Comparison of ENCODE assay signal across 10 mouse cellular contexts in genomic region chr4:133563123-133563571, GRCm38 (mm10). TPM values are rescaled to one million over a fixed set of nuclear protein-coding genes. Genes with fewer than 3 reads are reported as not detected.
A peak's percentile ranks its signal among the peaks of the same experiment; 100 is the strongest.
DNase-seq lines count a peak whose midpoint lies in the region; ATAC-seq and TF ChIP-seq lines count a peak whose summit lies in the region.
"Had no signal": no experiment of that assay in that cellular context is flagged by ENCODE, and none has a peak within 500 bp of the region (broad histone marks: within the 10 kb centered on the region; RNA-seq: fewer than 3 reads in every experiment).

No protein-coding gene starts in this region.

- TF ChIP-seq POLR2A in heart, adult 2 months (IDR thresholded peaks at IDR 0.05; ENCODE audit: insufficient read depth, low read depth, low read length) = 0 out of 2 replicates have a peak, but pooled peaks have one; percentile 32

- H3K4me3 ChIP-seq in heart, adult 2 months = no peak overlapping the region
- no peak overlapping the region for H3K4me3 ChIP-seq in heart, embryonic 11.5 days (ENCODE audit: low read depth, low read length)
- H3K4me3 ChIP-seq in E14TG2a.4 (replicated peaks; ENCODE audit: low read length) = peak overlapping the region; percentile 20; the same call in 1 of the 2 replicates
- H3K4me3 ChIP-seq in embryonic facial prominence, embryonic 10.5 days = no peak overlapping the region
- H3K4me3 ChIP-seq: limb, embryonic 12.5 days had no signal

- H3K36me3 ChIP-seq in heart, adult 2 months (ENCODE audit: control insufficient read depth, insufficient read depth, low read length) = no peaks in the 10 kb centered on the region
- no peaks in the 10 kb centered on the region for H3K36me3 ChIP-seq in heart, embryonic 11.5 days (ENCODE audit: control insufficient read depth, insufficient read depth, low read length)
- H3K36me3 ChIP-seq in E14TG2a.4 (ENCODE audit: insufficient read depth, low read length) = no peaks in the 10 kb centered on the region
- H3K36me3 ChIP-seq in embryonic facial prominence, embryonic 10.5 days (replicated peaks) = no peaks in the 10 kb centered on the region
- H3K36me3 ChIP-seq: limb, embryonic 12.5 days had no signal

- no peaks in the 10 kb centered on the region for H3K27me3 ChIP-seq in heart, adult 2 months (ENCODE audit: control insufficient read depth, insufficient read depth, low read length)
- H3K27me3 ChIP-seq in heart, embryonic 11.5 days (ENCODE audit: control insufficient read depth, insufficient read depth, low read length) = no peaks in the 10 kb centered on the region
- H3K27me3 ChIP-seq in E14TG2a.4 (ENCODE audit: insufficient read depth, low read length) = no peaks in the 10 kb centered on the region
- H3K27me3 ChIP-seq in embryonic facial prominence, embryonic 10.5 days (replicated peaks; ENCODE audit: low read depth, poor library complexity, severe bottlenecking) = no peaks in the 10 kb centered on the region
- H3K27me3 ChIP-seq: limb, embryonic 12.5 days had no signal

- no peaks in the 10 kb centered on the region for H3K4me1 ChIP-seq in heart, adult 2 months (ENCODE audit: control insufficient read depth, insufficient read depth, low read length)
- H3K4me1 ChIP-seq in heart, embryonic 11.5 days (ENCODE audit: control insufficient read depth, insufficient read depth, low read length) = no peaks in the 10 kb centered on the region
- H3K4me1 ChIP-seq in E14TG2a.4 (replicated peaks; ENCODE audit: low read depth, low read length) = peaks cover 28% of the 10 kb centered on the region
- H3K4me1 ChIP-seq in embryonic facial prominence, embryonic 10.5 days = no peaks in the 10 kb centered on the region
- H3K4me1 ChIP-seq: limb, embryonic 12.5 days had no signal

- WGBS in heart, adult 2 months = 35% methylated on average over 11 of the region's 11 CpGs
- 68% methylated on average over 11 of the region's 11 CpGs for WGBS in heart, embryonic 11.5 days (ENCODE audit: insufficient replicate concordance)
- WGBS in embryonic facial prominence, embryonic 10.5 days = 82% methylated on average over 11 of the region's 11 CpGs

- no peaks in the 10 kb centered on the region for H3K9me3 ChIP-seq in heart, embryonic 11.5 days (replicated peaks; ENCODE audit: control insufficient read depth, low read length)
- no peaks in the 10 kb centered on the region for H3K9me3 ChIP-seq in E14TG2a.4 (ENCODE audit: low read length)
- peaks cover 5% of the 10 kb centered on the region; the same call in 1 of the 2 replicates for H3K9me3 ChIP-seq in embryonic facial prominence, embryonic 10.5 days

- peak overlapping the region; percentile 81 for H3K27ac ChIP-seq in heart, adult 2 months
- H3K27ac ChIP-seq in heart, embryonic 11.5 days (ENCODE audit: low read depth, low read length) = no peak overlapping the region
- H3K27ac ChIP-seq in embryonic facial prominence, embryonic 10.5 days (replicated peaks) = no peak overlapping the region
- H3K27ac ChIP-seq: limb, embryonic 12.5 days had no signal

- no peaks in the 10 kb centered on the region for H3K79me2 ChIP-seq in heart, adult 2 months (replicated peaks; ENCODE audit: control insufficient read depth, insufficient read depth, low read length)

- peak; percentile 87 for TF ChIP-seq EP300 in heart, adult 2 months (IDR thresholded peaks at IDR 0.05; ENCODE audit: insufficient read depth, low read depth, low read length)

- no peak overlapping the region for H3K4me2 ChIP-seq in heart, embryonic 11.5 days
- H3K4me2 ChIP-seq: limb, embryonic 12.5 days had no signal

- ATAC-seq in heart, embryonic 11.5 days (replicated peaks; ENCODE audit: insufficient number of reproducible peaks, low FRiP score, low TSS enrichment) = no peak
- no peak for ATAC-seq in CD4-positive, CD25-positive, alpha-beta regulatory T cell, adult 4 months
- no peak for ATAC-seq in activated CD4-positive, CD25-positive, alpha-beta regulatory T cell, adult 4 months

- DNase-seq in heart, adult 2 months = peak; percentile 75 to 84
- DNase-seq in cerebellum, adult 11-12 months = peak; percentile 92
- peak; percentile 66 to 75 for DNase-seq in heart, postnatal 36 days
- no peak for DNase-seq in embryonic facial prominence, embryonic 10.5 days (ENCODE audit: low spot score)

- H3K9ac ChIP-seq in heart, adult 2 months (ENCODE audit: low read depth, low read length) = 0 out of 2 replicates have a peak overlapping the region, but pooled peaks have one; percentile 1
- no peak overlapping the region for H3K9ac ChIP-seq in heart, embryonic 11.5 days (ENCODE audit: low read depth, low read length)
- H3K9ac ChIP-seq: limb, embryonic 12.5 days had no signal

- intact Hi-C loops in heart, adult 2 months (cut with DNase I) = no loop called here
- intact Hi-C loops in heart, postnatal 36 days (cut with DNase I) = no loop called here

- TF ChIP-seq CTCF in heart, adult 2 months (IDR thresholded peaks at IDR 0.05) = no peak
- no peak for TF ChIP-seq CTCF in E14TG2a.4 (conservative IDR thresholded peaks at IDR 0.05; ENCODE audit: low read length)

RNA-seq across cellular contexts. Expression of gene Nr0b2, which starts 10.0 kb away (rescaled TPM):
- 10 to 100 TPM; 13.1 to 14.5 TPM for total RNA-seq in heart, adult 2 months (2021)
- 28.3 and 45.4 TPM in 2 replicates for polyA plus RNA-seq in heart, adult 2 months (2012; rRNA removed)
- polyA plus RNA-seq in heart, embryonic 11.5 days (2014; fragmentation: Nextera tagmentation; extraction: Ambion mirVana) = 9.6 and 11.0 TPM in 2 replicates
- total RNA-seq in heart, postnatal 36 days (2021) = 10 to 100 TPM; 14.2 to 15.3 TPM
- under 1 TPM in 1 of 2 experiments, not detected in 1; 0.28 TPM for polyA plus RNA-seq in CD4-positive, CD25-positive, alpha-beta regulatory T cell, adult 4 months (2017; shearing (Covaris generic))
- 0.17 TPM in 1 of 2 replicates, not detected in the other for polyA plus RNA-seq in embryonic facial prominence, embryonic 10.5 days (2016; fragmentation: Nextera tagmentation; extraction: Ambion mirVana)
- polyA plus RNA-seq in activated CD4-positive, CD25-positive, alpha-beta regulatory T cell, adult 4 months (2017; shearing (Covaris generic)) = not detected
- total RNA-seq: gastrocnemius, adult 18-20 months had no signal
- polyA plus RNA-seq: limb, embryonic 12.5 days had no signal

RNA-seq across cellular contexts. Expression of gene Gpatch3, which starts 11.4 kb away (rescaled TPM):
- total RNA-seq in heart, adult 2 months (2021) = 1 to 10 TPM; 3.4 to 5.0 TPM
- 1.9 and 2.1 TPM in 2 replicates for polyA plus RNA-seq in heart, adult 2 months (2012; rRNA removed)
- 5.0 and 6.0 TPM in 2 replicates for polyA plus RNA-seq in heart, embryonic 11.5 days (2014; fragmentation: Nextera tagmentation; extraction: Ambion mirVana)
- total RNA-seq in heart, postnatal 36 days (2021) = 1 to 10 TPM; 3.3 to 5.5 TPM
- polyA plus RNA-seq in CD4-positive, CD25-positive, alpha-beta regulatory T cell, adult 4 months (2017; shearing (Covaris generic)) = 1 to 10 TPM in 1 of 2 experiments, under 1 TPM in 1; 0.51 to 1.4 TPM
- 10.7 and 12.2 TPM in 2 replicates for polyA plus RNA-seq in embryonic facial prominence, embryonic 10.5 days (2016; fragmentation: Nextera tagmentation; extraction: Ambion mirVana)
- polyA plus RNA-seq in activated CD4-positive, CD25-positive, alpha-beta regulatory T cell, adult 4 months (2017; shearing (Covaris generic)) = 1 to 10 TPM; 1.1 to 1.7 TPM

RNA-seq across cellular contexts. Expression of gene Nudc, which starts 17.4 kb away (rescaled TPM):
- total RNA-seq in heart, adult 2 months (2021) = 10 to 100 TPM; 70.5 to 78.8 TPM
- 40.5 and 52.5 TPM in 2 replicates for polyA plus RNA-seq in heart, adult 2 months (2012; rRNA removed)
- 221 TPM in 2 replicates for polyA plus RNA-seq in heart, embryonic 11.5 days (2014; fragmentation: Nextera tagmentation; extraction: Ambion mirVana)
- total RNA-seq in heart, postnatal 36 days (2021) = 10 to 100 TPM; 68.6 to 76.2 TPM
- 10 to 100 TPM; 29.9 to 34.3 TPM for polyA plus RNA-seq in CD4-positive, CD25-positive, alpha-beta regulatory T cell, adult 4 months (2017; shearing (Covaris generic))
- polyA plus RNA-seq in embryonic facial prominence, embryonic 10.5 days (2016; fragmentation: Nextera tagmentation; extraction: Ambion mirVana) = 489 and 518 TPM in 2 replicates
- 10 to 100 TPM; 32.7 to 55.9 TPM for polyA plus RNA-seq in activated CD4-positive, CD25-positive, alpha-beta regulatory T cell, adult 4 months (2017; shearing (Covaris generic))

RNA-seq across cellular contexts. Expression of gene Gpn2, which starts 21.0 kb away (rescaled TPM):
- 1 to 10 TPM; 6.8 to 7.3 TPM for total RNA-seq in heart, adult 2 months (2021)
- polyA plus RNA-seq in heart, adult 2 months (2012; rRNA removed) = 12.1 and 17.7 TPM in 2 replicates
- polyA plus RNA-seq in heart, embryonic 11.5 days (2014; fragmentation: Nextera tagmentation; extraction: Ambion mirVana) = 14.2 and 14.3 TPM in 2 replicates
- 1 to 10 TPM; 7.0 TPM for total RNA-seq in heart, postnatal 36 days (2021)
- 1 to 10 TPM; 6.3 to 8.3 TPM for polyA plus RNA-seq in CD4-positive, CD25-positive, alpha-beta regulatory T cell, adult 4 months (2017; shearing (Covaris generic))
- 29.4 and 30.9 TPM in 2 replicates for polyA plus RNA-seq in embryonic facial prominence, embryonic 10.5 days (2016; fragmentation: Nextera tagmentation; extraction: Ambion mirVana)
- 1 to 10 TPM; 7.8 to 7.9 TPM for polyA plus RNA-seq in activated CD4-positive, CD25-positive, alpha-beta regulatory T cell, adult 4 months (2017; shearing (Covaris generic))

RNA-seq across cellular contexts. Expression of gene Sfn, which starts 38.8 kb away (rescaled TPM):
- total RNA-seq in heart, adult 2 months (2021) = 1 to 10 TPM; 1.2 TPM
- polyA plus RNA-seq in heart, adult 2 months (2012; rRNA removed) = 1.4 and 2.0 TPM in 2 replicates
- 1.7 and 3.0 TPM in 2 replicates for polyA plus RNA-seq in heart, embryonic 11.5 days (2014; fragmentation: Nextera tagmentation; extraction: Ambion mirVana)
- total RNA-seq in heart, postnatal 36 days (2021) = 1 to 10 TPM; 1.1 to 1.5 TPM
- 10 to 100 TPM; 24.7 to 29.7 TPM for polyA plus RNA-seq in CD4-positive, CD25-positive, alpha-beta regulatory T cell, adult 4 months (2017; shearing (Covaris generic))
- polyA plus RNA-seq in embryonic facial prominence, embryonic 10.5 days (2016; fragmentation: Nextera tagmentation; extraction: Ambion mirVana) = 27.6 and 35.7 TPM in 2 replicates
- polyA plus RNA-seq in activated CD4-positive, CD25-positive, alpha-beta regulatory T cell, adult 4 months (2017; shearing (Covaris generic)) = 10 to 100 TPM; 10.2 to 22.2 TPM
